18 mouse cellular contexts compared by ENCODE assay signal in genomic region chrX:11388860-11389259, GRCm38 (mm10).
A peak's percentile ranks its signal among the peaks of the same experiment; 100 is the strongest.
DNase-seq lines count a peak whose midpoint lies in the region; ATAC-seq and TF ChIP-seq lines count a peak whose summit lies in the region.
"Had no signal": no experiment of that assay in that cellular context is flagged by ENCODE, and none has a peak within 500 bp of the region (broad histone marks: within the 10 kb centered on the region; RNA-seq: fewer than 3 reads in every experiment).

No protein-coding gene starts in this region.

- TF ChIP-seq CTCF in stomach, postnatal 0 days (IDR thresholded peaks at IDR 0.05; ENCODE audit: low read depth) = no peak
- TF ChIP-seq CTCF in lung, postnatal 0 days (IDR thresholded peaks at IDR 0.05) = no peak

- peaks cover 36% of the 10 kb centered on the region; the same call in 1 of the 2 replicates for H3K27me3 ChIP-seq in heart, embryonic 10.5 days (ENCODE audit: insufficient read depth, poor library complexity, severe bottlenecking)
- 0 out of 2 replicates have a peak, but pooled peaks cover 2% of the 10 kb centered on the region for H3K27me3 ChIP-seq in stomach, embryonic 14.5 days (ENCODE audit: control insufficient read depth, insufficient read depth, low read length)
- H3K27me3 ChIP-seq in stomach, postnatal 0 days (ENCODE audit: control insufficient read depth, insufficient read depth, low read length) = no peaks in the 10 kb centered on the region
- no peaks in the 10 kb centered on the region for H3K27me3 ChIP-seq in lung, postnatal 0 days (replicated peaks; ENCODE audit: insufficient read depth, low read length)
- H3K27me3 ChIP-seq: CH12.LX; heart, embryonic 15.5 days; neural tube, embryonic 13.5 days had no signal

- H3K4me2 ChIP-seq in stomach, embryonic 14.5 days (replicated peaks; ENCODE audit: low read depth, low read length) = no peak overlapping the region
- H3K4me2 ChIP-seq in stomach, postnatal 0 days (replicated peaks; ENCODE audit: low read depth) = no peak overlapping the region
- no peak overlapping the region for H3K4me2 ChIP-seq in lung, postnatal 0 days (replicated peaks; ENCODE audit: low read depth, low read length)
- H3K4me2 ChIP-seq: embryonic facial prominence, embryonic 12.5 days; heart, embryonic 15.5 days; liver, embryonic 11.5 days; neural tube, embryonic 13.5 days had no signal

- DNase-seq in heart, adult 11 months = peak; percentile 95
- DNase-seq in heart, embryonic 10.5 days (ENCODE audit: low spot score) = no peak
- no peak for DNase-seq in stomach, postnatal 0 days (ENCODE audit: low spot score)
- DNase-seq in lung, postnatal 0 days (ENCODE audit: low spot score) = peak; percentile 77
- no peak for DNase-seq in right cerebral cortex, postnatal 25 days
- DNase-seq in thymus, postnatal 0 days (ENCODE audit: low spot score) = no peak
- no peak for DNase-seq in spleen, adult 12 weeks (ENCODE audit: low spot score)
- DNase-seq: cerebellum, postnatal 25 days; gastrocnemius, adult 2 months; retina, postnatal 1 day had no signal

- peak; percentile 33; the same call in 1 of the 2 replicates for ATAC-seq in stomach, embryonic 14.5 days (ENCODE audit: insufficient number of reproducible peaks, insufficient read depth, low FRiP score, low read depth)
- no peak for ATAC-seq in stomach, postnatal 0 days (ENCODE audit: low FRiP score, low TSS enrichment)
- peak; percentile 90 for ATAC-seq in lung, postnatal 0 days
- ATAC-seq: hindbrain, postnatal 0 days had no signal

- H3K9me3 ChIP-seq in heart, embryonic 10.5 days = no peaks in the 10 kb centered on the region
- H3K9me3 ChIP-seq in stomach, embryonic 14.5 days (ENCODE audit: control insufficient read depth, low read depth, low read length) = no peaks in the 10 kb centered on the region
- H3K9me3 ChIP-seq in stomach, postnatal 0 days (ENCODE audit: control insufficient read depth, low read length) = no peaks in the 10 kb centered on the region
- no peaks in the 10 kb centered on the region for H3K9me3 ChIP-seq in lung, postnatal 0 days (ENCODE audit: low read length)
- H3K9me3 ChIP-seq: embryonic facial prominence, embryonic 12.5 days; forebrain, embryonic 10.5 days; heart, embryonic 15.5 days; neural tube, embryonic 13.5 days had no signal

- no peak overlapping the region for H3K27ac ChIP-seq in heart, embryonic 10.5 days
- no peak overlapping the region for H3K27ac ChIP-seq in stomach, embryonic 14.5 days (ENCODE audit: low read length)
- H3K27ac ChIP-seq in stomach, postnatal 0 days (replicated peaks) = no peak overlapping the region
- H3K27ac ChIP-seq in lung, postnatal 0 days (ENCODE audit: low read length) = no peak overlapping the region
- H3K27ac ChIP-seq: embryonic facial prominence, embryonic 12.5 days; forebrain, embryonic 10.5 days; gastrocnemius, adult 2 months; heart, embryonic 15.5 days; hindbrain, postnatal 0 days; neural tube, embryonic 13.5 days had no signal

- TF ChIP-seq EP300 in stomach, postnatal 0 days (optimal IDR thresholded peaks at IDR 0.05) = no peak
- TF ChIP-seq EP300 in lung, postnatal 0 days (IDR thresholded peaks at IDR 0.05) = peak; percentile 60

- no peak overlapping the region for H3K9ac ChIP-seq in stomach, embryonic 14.5 days (replicated peaks; ENCODE audit: low read depth, low read length)
- H3K9ac ChIP-seq in stomach, postnatal 0 days (ENCODE audit: low read length) = no peak overlapping the region
- no peak overlapping the region for H3K9ac ChIP-seq in lung, postnatal 0 days (replicated peaks; ENCODE audit: low read depth)
- H3K9ac ChIP-seq: embryonic facial prominence, embryonic 12.5 days; heart, embryonic 15.5 days; neural tube, embryonic 13.5 days had no signal

- H3K4me3 ChIP-seq in heart, embryonic 10.5 days = no peak overlapping the region
- H3K4me3 ChIP-seq in stomach, embryonic 14.5 days (ENCODE audit: low read depth, low read length) = no peak overlapping the region
- H3K4me3 ChIP-seq in stomach, postnatal 0 days (ENCODE audit: low read depth, low read length) = no peak overlapping the region
- H3K4me3 ChIP-seq in lung, postnatal 0 days (ENCODE audit: low read depth, low read length) = no peak overlapping the region
- H3K4me3 ChIP-seq: embryonic facial prominence, embryonic 12.5 days; forebrain, embryonic 10.5 days; gastrocnemius, adult 2 months; heart, embryonic 15.5 days; neural tube, embryonic 13.5 days had no signal

- no peaks in the 10 kb centered on the region for H3K4me1 ChIP-seq in heart, embryonic 10.5 days
- H3K4me1 ChIP-seq in stomach, embryonic 14.5 days (ENCODE audit: control insufficient read depth, insufficient read depth, low read length) = no peaks in the 10 kb centered on the region
- no peaks in the 10 kb centered on the region for H3K4me1 ChIP-seq in stomach, postnatal 0 days (replicated peaks; ENCODE audit: control insufficient read depth, insufficient read depth)
- H3K4me1 ChIP-seq in lung, postnatal 0 days (ENCODE audit: insufficient read depth, low read depth, low read length) = no peaks in the 10 kb centered on the region
- H3K4me1 ChIP-seq: embryonic facial prominence, embryonic 12.5 days; forebrain, embryonic 10.5 days; heart, embryonic 15.5 days had no signal

- 63% methylated on average over 9 of the region's 9 CpGs for WGBS in heart, embryonic 10.5 days
- WGBS in stomach, embryonic 14.5 days = 48% methylated on average over 9 of the region's 9 CpGs
- WGBS in stomach, postnatal 0 days = 53% methylated on average over 9 of the region's 9 CpGs
- 61% methylated on average over 9 of the region's 9 CpGs for WGBS in lung, postnatal 0 days

- H3K36me3 ChIP-seq in heart, embryonic 10.5 days = no peaks in the 10 kb centered on the region
- no peaks in the 10 kb centered on the region for H3K36me3 ChIP-seq in stomach, embryonic 14.5 days (ENCODE audit: control insufficient read depth, insufficient read depth, low read length)
- H3K36me3 ChIP-seq in stomach, postnatal 0 days (ENCODE audit: control insufficient read depth, insufficient read depth, low read length) = no peaks in the 10 kb centered on the region
- no peaks in the 10 kb centered on the region for H3K36me3 ChIP-seq in lung, postnatal 0 days (ENCODE audit: insufficient read depth, low read length)
- H3K36me3 ChIP-seq: embryonic facial prominence, embryonic 12.5 days; forebrain, embryonic 10.5 days; heart, embryonic 15.5 days; neural tube, embryonic 13.5 days had no signal

Comparison
In these comparisons a context has a peak if more than half of its experiments do, and no peak if none do; other contexts are left out.
1. DNase-seq: peak in heart, adult 11 months (single experiment) and lung, postnatal 0 days (single experiment); none in heart, embryonic 10.5 days (single experiment), stomach, postnatal 0 days (single experiment), right cerebral cortex, postnatal 25 days (single experiment), thymus, postnatal 0 days (single experiment) and spleen, adult 12 weeks (single experiment).